Mouse (Mus musculus) brain, embryonic 14.5 days (tissue): ENCODE measurements around the gene Gpx3. TPM values are rescaled to one million over a fixed set of nuclear protein-coding genes. Genes with fewer than 3 reads are reported as not detected.
"Not testable (repeated sequence)": the region's sequence is repeated elsewhere in the genome, so short reads cannot be mapped to it uniquely, and the experiment has no call there.

ENCODE experiments used
- DNase-seq: peaks from one replicate; pipeline ENCODE4 v3.0.0-alpha.2; 2011; ENCODE audit warnings: low read depth
- CTCF ChIP-seq: fragments of 200-500 bp; IDR thresholded peaks from 2 replicates; pipeline ENCODE4 v1.5.1; 2012; ENCODE audit warnings: inconsistent platforms, mild to moderate bottlenecking, moderate library complexity, borderline replicate concordance; ENCODE audit not compliant: insufficient read depth, insufficient read length; ENCODE audit errors: extremely low read depth
- POLR2A ChIP-seq: fragments of 200-500 bp; IDR thresholded peaks from 2 replicates; pipeline ENCODE4 v1.6.1; 2012; ENCODE audit warnings: mild to moderate bottlenecking, inconsistent platforms, borderline replicate concordance; ENCODE audit not compliant: poor library complexity, insufficient read depth, insufficient read length, severe bottlenecking; ENCODE audit errors: extremely low read depth
- polyA plus RNA-seq: library from polyadenylated mRNA; depleted of rRNA; stranded (reverse); fragments of >200 nt; gene quantifications from 2 replicates; pipeline ENCODE4 v1.2.3, GENCODE M21; 2012; rRNA removed

The Gpx3 gene
- polyA plus RNA-seq = 5.8 and 14.6 TPM in 2 replicates

DNA sequence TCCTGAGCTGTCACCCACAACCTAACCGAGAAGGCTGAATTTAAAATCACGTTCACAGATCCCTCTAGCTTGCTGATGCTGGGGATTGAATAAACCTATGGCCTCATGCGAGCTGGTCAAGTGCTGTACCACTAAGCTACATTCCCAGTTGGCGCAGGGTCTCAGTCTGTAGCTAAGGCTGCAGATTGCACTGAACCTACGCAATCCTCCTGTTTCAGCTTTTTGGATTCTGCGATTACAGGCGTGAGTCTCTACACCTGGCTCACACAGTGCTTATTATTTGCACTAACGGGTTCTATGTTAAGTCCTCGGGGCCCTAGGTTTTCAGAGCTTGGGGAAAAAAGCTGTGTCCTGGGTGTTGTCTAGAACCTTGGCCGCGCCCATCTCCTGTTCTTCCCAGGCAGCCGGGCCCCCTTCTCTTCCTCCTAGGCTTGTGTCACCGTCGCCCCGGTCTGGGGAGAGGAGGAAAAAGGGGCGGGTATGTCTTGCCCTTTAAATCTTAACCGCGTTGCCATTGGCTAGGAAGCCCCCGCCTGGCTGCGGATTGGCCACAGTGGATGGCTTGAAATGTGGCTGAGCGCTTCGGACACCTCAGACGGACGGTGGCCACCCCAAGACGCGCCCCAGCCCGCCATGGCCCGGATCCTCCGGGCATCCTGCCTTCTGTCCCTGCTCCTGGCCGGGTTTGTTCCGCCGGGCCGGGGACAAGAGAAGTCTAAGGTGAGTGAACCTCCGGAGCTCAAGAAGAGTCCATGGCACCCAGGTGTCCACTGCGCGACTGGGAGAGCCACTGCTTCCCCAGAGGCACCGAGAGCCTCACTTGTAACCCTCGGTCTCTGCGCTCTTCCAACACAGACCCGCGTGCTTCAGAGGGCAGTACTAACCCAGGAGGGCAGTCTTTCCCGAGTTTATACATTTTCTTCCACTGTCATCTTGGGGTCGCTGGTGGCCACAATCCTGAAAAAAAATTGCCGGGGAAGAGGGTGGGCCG, at the start of gene Gpx3:
Gene Gpx3 (plus strand): TSS at position 121 of the 991 bp plus-strand sequence.
- TF ChIP-seq CTCF (no peak), POLR2A (no peak)
- DNase-seq = peak; percentile 83

DNA sequence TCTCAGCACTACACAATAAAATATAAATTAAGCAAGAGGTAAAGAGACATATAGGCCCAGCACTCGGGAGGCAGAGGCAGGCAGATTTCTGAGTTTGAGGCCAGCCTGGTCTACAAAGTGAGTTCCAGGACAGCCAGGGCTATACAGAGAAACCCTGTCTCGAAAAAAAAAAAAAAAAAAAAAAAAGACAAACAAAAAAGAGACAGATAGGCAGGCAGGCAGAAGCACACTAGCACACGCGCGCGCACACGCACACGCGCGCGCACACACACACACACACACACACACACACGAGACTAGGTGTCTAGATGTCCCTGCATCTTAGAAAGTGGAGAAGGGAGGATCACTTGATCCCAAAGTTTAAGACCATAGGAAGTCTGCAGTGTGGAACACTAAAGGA, 43.4 kb upstream of the Gpx3 start:
- DNase-seq = not testable (repeated sequence)

DNA sequence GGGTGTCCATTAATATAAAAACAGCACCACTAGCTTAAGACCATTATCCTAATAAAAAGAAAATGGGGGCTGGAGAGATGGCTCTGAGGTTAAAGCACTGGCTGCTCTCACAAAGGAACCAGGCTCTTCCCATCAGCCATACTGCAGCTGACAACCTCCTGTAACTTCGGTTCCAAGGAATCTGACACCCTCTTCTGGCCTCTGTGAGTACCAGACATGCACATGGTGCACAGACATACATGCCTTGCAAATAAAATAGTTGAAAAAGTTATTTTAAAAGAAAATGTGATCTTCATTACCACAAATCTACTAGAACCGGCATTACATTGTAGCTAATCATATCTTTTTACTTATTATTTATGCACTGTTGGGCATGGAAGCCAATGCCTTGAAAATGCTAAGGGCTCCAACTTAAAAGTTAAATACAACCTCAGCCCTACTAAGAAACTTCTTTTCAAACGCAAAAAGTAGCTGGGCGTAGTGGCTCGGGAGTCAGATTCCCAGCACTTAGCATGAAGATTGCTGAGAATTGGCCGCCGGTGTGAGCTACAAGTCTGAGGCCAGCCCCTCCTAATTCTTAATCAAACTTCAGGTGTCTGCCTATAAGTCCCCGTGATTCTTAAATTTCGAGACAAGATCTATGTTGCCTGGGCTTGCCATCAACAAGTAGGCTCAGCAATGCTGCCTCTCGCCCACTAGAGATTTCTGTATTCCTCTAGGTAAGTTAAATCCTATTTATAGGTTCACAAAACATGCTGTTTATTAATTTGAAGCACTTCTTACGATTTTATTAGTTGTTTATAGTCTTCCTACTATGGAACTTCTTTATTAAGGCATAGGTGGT, 42.7 kb upstream of the Gpx3 start:
- peak; percentile 80 for DNase-seq

DNA sequence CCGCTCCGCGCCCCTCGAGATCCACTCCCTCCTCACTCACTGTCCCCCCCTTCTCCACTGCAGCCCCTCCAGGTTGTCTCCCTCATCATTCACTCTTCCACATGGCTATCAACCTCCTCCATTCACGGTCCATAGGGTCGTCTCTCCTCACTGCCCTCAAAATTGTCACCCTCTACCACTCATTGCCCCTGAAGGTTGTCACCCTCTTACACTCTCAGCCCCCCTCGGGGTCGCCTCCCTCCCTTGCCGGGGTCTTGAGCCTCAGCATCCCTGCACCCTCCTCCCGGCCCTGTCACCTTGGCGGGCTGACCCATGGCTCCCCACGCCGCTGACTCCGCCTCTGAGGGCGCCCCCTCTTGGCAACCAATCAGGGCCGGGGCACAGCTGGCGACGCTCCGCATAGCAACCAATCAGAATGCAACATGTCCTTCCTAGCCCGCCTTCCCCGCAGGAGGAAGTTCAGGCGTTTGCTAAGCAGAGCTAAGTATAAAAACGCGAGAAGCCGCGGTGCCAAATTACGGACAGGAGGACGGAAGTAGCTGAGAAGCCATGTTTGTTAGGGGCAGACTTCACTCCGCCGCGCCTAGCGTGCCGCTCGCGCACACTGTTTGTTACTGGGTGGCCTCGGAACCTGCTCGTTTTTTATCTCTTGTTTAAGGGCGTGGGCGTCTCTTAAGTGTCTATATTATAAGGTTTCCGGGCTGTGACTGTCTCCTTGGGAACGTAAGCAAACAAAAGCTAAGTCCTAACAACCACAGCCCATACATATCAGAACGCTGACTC, 41.8 kb upstream of the Gpx3 start, which contains the start of gene Lyrm7:
Gene Lyrm7 (minus strand): TSS at position 661 of the 783 bp plus-strand sequence.
- TF ChIP-seq CTCF (no peak), POLR2A (peak; percentile 83; the same call in 1 of the 2 replicates)
- peak; percentile 100 for DNase-seq

More for the DNA sequence above, 42.7 kb upstream of the Gpx3 start:
- TF ChIP-seq CTCF = peak; percentile 41; the same call in 1 of the 2 replicates
- no peak for TF ChIP-seq POLR2A

DNA sequence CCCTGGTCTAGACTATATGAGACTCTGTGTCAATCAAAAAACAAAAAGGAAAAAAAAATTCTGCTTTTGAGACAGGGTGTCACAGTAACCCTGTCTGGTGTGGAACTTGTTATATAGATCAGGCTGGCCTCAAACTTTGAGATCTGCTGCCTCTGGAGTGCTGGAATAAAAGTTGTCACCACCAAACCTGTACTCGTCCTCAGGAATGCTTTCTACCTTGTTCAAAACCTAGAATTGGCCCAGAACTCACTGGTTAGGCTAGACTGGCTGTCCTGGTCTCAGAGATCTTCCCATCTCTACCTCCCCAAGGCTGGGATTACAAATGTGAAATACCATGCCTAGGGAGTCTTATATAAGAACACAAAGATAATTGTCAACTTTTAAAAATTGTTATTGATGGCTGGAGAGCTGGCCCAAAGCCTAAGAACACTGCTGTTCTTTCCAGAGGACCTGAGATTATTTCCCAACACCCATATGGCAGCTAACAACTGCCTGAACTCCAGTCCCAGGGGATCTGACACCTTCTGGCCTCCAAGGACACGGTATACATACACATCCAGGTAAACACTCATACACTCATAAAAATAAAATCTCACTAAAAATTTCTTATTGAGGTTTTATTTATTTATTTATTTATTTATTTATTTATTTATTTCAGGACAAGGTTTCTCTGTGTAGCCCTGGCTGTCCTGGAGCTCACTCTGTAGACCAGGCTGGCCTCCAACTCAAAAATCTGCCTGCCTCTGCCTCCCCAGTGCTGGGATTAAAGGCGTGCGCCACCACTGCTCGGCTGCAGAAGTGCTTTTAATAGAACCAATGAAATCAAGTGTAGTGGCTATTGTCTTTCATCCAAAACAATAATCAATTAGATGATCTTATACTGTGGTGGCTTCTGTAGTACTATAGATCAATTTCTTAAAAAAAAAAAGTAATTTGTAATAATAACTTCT, 40.5 kb upstream of the Gpx3 start:
- no peak for DNase-seq
- TF ChIP-seq CTCF = no peak
- TF ChIP-seq POLR2A = no peak

DNA sequence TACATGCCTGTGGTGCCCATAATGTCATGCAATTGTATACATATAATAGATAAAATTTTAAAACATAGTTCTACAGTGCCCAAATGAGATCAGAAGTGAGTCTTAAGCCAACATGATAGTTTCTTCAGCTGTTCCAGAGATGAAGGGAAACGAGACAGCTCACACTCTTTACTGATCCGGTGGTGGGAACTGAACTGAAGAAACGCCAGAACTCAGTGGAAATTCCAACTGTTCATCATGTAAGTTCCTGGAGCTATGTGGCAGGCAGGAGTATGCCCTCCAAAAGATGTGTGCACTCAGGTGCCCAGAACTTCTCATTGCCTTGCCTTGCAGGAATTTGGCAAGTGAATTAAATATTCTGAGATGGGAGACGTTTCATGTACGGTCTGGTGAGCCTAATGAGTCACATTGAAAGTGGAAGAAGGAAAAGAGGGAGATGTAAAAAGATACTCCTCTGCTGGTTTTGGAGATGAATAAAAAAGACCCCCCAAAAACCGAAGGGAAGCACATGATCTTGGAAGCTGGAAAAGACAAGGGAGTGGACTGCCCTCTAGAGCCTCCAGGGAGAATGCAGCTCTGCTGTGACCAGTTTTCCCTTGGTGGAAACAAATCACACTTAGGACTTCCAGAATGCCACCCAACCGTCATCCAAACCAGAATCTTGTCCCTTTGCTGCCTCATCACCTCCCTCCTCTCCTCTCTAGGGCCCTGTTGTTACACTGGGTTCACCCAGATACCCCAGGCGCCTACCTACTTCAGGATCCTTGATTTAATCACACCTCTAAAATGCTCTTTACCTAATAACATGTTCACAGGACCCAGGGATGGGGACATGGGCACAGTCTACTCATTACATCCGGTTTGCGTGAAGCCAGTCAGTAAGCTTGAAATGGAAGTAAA, 39.4 kb upstream of the Gpx3 start:
- peak; percentile 85 for DNase-seq
- TF ChIP-seq CTCF (peak; percentile 86), POLR2A (no peak)

DNA sequence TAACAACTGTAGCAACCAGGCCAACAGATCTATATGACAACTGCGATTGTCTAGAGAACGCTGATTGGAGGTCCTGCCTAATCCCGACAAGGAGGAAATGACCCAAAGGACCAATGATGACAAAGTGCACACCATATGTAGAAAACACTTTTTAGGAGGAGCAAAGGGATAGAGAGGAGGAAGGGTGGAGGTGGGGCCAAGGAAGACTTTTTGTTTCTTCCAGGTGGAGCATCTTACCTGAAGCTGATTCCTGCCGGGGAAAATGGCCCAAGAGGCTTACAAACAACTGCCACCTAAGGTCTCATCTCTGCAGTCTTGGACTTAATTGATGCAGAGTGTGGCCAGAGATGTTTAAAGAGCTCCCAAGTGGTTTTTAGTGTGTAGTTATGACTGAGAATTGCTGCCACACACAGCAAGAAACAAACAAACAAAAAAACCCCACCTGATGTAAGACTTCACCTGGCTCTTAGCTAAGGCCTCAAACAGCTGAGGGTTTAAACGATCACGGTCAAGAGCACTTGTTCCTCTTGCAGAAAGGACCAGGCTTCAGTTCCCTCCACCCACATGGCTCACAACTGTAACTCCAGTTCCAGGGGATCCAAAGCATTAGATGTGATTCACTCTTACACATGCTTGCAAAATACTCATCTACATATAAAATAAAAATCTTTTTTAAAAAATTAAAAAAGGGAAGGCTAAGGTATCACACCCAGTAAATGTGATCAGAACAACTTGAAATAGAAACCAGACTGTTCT, 36.7 kb upstream of the Gpx3 start:
- DNase-seq = no peak
- no peak for TF ChIP-seq POLR2A

DNA sequence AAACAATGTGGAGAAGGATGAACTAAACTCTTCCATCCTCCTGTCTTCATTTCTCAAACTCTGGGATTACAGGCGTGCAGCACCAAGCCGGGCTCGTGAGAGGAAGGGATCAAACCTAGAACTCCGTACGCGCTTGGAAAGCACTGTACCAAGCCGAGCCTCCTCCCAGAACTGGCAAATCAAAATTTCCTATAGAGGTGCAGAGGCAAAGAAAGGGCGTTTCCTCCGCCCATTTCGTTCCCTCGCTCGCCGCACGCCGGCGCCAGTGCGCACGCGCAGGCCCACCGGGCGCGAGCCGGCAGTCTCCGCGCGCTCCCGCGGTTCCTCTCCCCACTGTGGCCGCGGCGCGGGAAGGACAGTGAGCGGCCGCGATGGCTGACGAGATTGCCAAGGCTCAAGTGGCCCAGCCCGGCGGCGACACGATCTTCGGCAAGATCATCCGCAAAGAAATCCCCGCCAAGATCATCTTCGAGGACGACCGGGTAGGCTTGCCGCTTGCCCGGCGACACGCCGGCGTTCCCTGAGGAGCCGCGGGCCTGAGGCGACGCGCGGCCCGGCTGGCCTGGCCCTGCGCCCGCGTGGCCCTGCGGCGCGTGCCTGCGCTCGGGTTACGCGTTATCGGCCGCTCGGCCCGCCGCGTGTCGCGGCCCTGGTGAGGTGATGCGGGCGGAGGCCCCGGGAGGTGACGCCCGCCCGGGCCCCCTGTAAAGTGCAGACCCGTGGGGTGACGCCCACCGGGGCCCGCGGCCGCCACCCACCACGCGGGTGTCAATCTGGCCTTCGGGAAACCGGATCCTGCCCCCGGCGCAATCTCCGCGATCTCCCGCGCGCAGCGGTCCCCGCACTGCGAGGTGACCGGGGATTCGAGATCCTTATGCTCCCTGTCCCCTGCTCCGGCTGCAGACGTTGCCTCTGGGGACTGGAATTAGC, 35.9 kb upstream of the Gpx3 start, which contains the start of gene Hint1:
Gene Hint1 (plus strand): TSS at position 265 of the 930 bp plus-strand sequence.
- peak; percentile 94 for DNase-seq
- no peak for TF ChIP-seq CTCF
- peak; percentile 98 for TF ChIP-seq POLR2A

DNA sequence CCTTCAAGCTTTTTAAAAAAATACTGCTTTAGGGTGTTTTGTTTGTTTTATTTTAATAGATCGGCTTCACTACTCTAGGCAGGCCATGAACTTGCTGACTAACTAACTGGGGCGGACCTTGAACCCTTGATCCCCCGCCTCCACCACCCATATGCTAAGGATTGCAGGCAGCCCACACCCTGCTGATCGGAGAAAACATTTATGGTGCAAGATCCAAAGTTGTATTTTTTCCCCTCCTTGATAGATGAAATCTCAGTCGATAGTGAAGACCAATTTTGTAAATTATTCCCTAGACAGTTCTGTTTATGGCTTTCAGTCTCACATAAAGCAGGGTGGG, 35.2 kb upstream of the Gpx3 start:
- peak; percentile 49 for DNase-seq
- TF ChIP-seq CTCF (no peak), POLR2A (no peak)

DNA sequence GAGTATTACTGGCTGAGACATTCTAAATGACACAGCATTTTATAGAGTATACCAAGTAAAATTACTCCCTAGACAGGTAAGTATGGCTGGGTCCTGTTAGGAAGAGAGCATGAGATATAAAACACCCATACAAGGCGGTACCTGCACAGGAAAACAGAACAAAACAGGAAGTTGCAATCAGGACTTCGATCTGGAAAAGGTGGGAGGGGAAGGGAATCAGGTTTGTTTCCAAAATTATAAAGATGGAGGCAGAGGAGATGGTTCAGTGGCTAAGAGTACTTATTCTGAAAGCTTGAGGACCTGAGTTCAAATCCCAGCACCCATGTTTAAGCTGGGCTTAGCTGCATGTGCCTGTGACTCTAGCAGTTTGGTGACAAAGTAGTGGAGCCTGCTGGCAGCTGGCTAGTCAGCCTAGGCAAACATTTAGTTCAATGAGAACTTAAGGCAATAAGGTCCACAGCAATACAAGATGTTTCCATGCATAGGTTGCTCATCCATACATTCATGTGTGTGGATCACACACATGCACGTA, 34.3 kb upstream of the Gpx3 start:
- no peak for DNase-seq
- TF ChIP-seq CTCF (no peak), POLR2A (no peak)
